Mouse (Mus musculus) stomach, postnatal 0 days (tissue): ENCODE measurements around the gene Msmp. TPM values are rescaled to one million over a fixed set of nuclear protein-coding genes. Genes with fewer than 3 reads are reported as not detected.

Source experiments
- ATAC-seq: fragments of 200-750 bp; cut with Nextera tagmentation; 2 replicates; pipeline ENCODE4 v1.8.0; 2017; ENCODE audit not compliant: low FRiP score, low TSS enrichment
- DNase-seq: peaks from one replicate; pipeline ENCODE4 v3.0.0-alpha.2; 2016; ENCODE audit warnings: low spot score
- H3K27ac ChIP-seq: fragments of 300-500 bp; sonication (generic); replicated peaks from 2 replicates; pipeline ENCODE4 v1.5.1; 2014; ENCODE audit warnings: mild to moderate bottlenecking, control low read depth
- H3K27me3 ChIP-seq: fragments of 300-500 bp; sonication (generic); 2 replicates; pipeline ENCODE4 v1.6.1; 2014; ENCODE audit warnings: low read length; ENCODE audit not compliant: control insufficient read depth, insufficient read depth
- H3K36me3 ChIP-seq: fragments of 300-500 bp; sonication (generic); 2 replicates; pipeline ENCODE4 v1.6.1; 2014; ENCODE audit warnings: low read length, mixed read lengths; ENCODE audit not compliant: control insufficient read depth, insufficient read depth
- H3K4me1 ChIP-seq: fragments of 300-500 bp; sonication (generic); replicated peaks from 2 replicates; pipeline ENCODE4 v1.6.1; 2014; ENCODE audit warnings: antibody characterized with exemption; ENCODE audit not compliant: control insufficient read depth, insufficient read depth
- H3K4me2 ChIP-seq: fragments of 300-500 bp; sonication (generic); replicated peaks from 2 replicates; pipeline ENCODE4 v1.6.1; 2014; ENCODE audit warnings: low read depth, mild to moderate bottlenecking, control low read depth, moderate library complexity
- H3K4me3 ChIP-seq: fragments of 300-500 bp; sonication (generic); 2 replicates; pipeline ENCODE4 v1.5.1; 2014; ENCODE audit warnings: low read depth, low read length, control low read depth
- H3K9ac ChIP-seq: fragments of 300-500 bp; sonication (generic); 2 replicates; pipeline ENCODE4 v1.6.1; 2014; ENCODE audit warnings: mild to moderate bottlenecking, low read length, control low read depth, mixed read lengths
- H3K9me3 ChIP-seq: fragments of 300-500 bp; sonication (generic); 2 replicates; pipeline ENCODE4 v1.6.1; 2016; ENCODE audit warnings: low read length; ENCODE audit not compliant: control insufficient read depth
- CTCF ChIP-seq: IDR thresholded peaks from 2 replicates; pipeline ENCODE4 v1.5.1; 2016; ENCODE audit warnings: antibody characterized with exemption, low read depth, mild to moderate bottlenecking, moderate library complexity
- EP300 ChIP-seq: optimal IDR thresholded peaks from 2 replicates; pipeline ENCODE3; 2016; ENCODE audit warnings: antibody characterized with exemption
- WGBS: fragments of 180-500 bp; shearing (Covaris S2); extraction: QIAGEN DNeasy Blood & Tissue Kit; methylation state at CpG from one replicate; pipeline ENCODE4 v1.1.7; 2014; 5-methylcytosine and 5-hydroxymethylcytosine counted together
- polyA plus RNA-seq: library from polyadenylated mRNA; unstranded; fragments of >200 nt; fragmentation: Nextera tagmentation; extraction: Ambion mirVana; gene quantifications from 2 replicates; pipeline ENCODE4 v1.2.1, GENCODE M21; 2015

Msmp gene
- polyA plus RNA-seq, 1 experiment from 2014 or later: 0.25 TPM

DNA sequence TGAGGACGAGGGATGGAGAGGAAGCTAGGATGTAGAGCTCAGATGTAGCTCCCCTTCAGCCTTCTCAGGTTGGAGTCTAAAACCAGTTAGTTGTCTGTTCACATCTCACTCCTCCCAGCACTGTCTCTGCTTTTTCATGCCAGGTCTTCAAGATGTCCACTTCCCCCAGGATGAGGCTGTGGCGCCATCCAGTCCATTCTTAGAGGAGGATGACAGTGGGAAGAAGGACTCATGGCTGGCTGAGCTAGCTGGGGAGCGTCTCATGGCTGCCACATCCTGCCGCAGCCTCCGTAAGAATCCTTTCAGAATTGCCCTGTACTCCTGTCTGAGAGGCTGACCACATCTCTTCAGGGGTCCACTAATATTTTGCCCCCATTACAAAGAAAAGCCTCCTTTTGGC, 3.6 kb downstream of the Msmp start:
- 93% methylated on average over 5 of the region's 5 CpGs for WGBS
- H3K27me3 ChIP-seq: no peaks in the 10 kb centered on the region
- H3K9me3 ChIP-seq: no peaks in the 10 kb centered on the region
- TF ChIP-seq CTCF (no peak), EP300 (no peak)
- peaks cover 21% of the 10 kb centered on the region for H3K36me3 ChIP-seq
- H3K4me3 ChIP-seq: no peak overlapping the region
- no peak for DNase-seq
- no peak overlapping the region for H3K4me2 ChIP-seq
- no peak for ATAC-seq
- 0 out of 2 replicates have a peak, but pooled peaks cover 4% of the 10 kb centered on the region for H3K4me1 ChIP-seq
- H3K9ac ChIP-seq: no peak overlapping the region
- no peak overlapping the region for H3K27ac ChIP-seq

DNA sequence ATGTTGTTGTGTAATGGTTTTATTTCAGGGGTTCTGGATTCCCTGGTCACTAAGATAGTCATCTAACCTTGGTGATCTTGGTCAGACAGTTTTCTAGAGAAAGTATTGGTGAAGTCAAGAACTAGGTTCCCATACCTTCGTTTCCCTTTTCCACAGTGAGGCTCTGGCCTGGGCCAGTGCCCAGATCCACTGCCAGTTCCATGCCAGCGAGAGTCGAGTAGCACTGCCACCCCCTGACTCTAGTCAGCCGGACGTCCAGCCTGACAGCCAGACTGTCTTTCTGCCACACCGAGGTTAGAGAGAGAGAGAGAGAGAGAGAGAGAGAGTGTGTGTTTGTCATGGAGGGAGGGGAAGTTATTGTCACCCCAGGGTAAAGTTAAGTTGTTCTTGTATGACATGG, 4.6 kb downstream of the Msmp start:
- Histone ChIP-seq H3K27ac (no peak overlapping the region), H3K4me2 (peak overlapping the region; percentile 94), H3K27me3 (no peaks in the 10 kb centered on the region), H3K9ac (peak overlapping the region; percentile 83; the same call in 1 of the 2 replicates), H3K9me3 (no peaks in the 10 kb centered on the region), H3K36me3 (peaks cover 21% of the 10 kb centered on the region), H3K4me3 (peak overlapping the region; percentile 87), H3K4me1 (0 out of 2 replicates have a peak, but pooled peaks cover 4% of the 10 kb centered on the region)
- ATAC-seq: no peak
- DNase-seq: no peak
- TF ChIP-seq EP300: no peak
- no peak for TF ChIP-seq CTCF
- WGBS: 74% methylated on average over 6 of the region's 6 CpGs

DNA sequence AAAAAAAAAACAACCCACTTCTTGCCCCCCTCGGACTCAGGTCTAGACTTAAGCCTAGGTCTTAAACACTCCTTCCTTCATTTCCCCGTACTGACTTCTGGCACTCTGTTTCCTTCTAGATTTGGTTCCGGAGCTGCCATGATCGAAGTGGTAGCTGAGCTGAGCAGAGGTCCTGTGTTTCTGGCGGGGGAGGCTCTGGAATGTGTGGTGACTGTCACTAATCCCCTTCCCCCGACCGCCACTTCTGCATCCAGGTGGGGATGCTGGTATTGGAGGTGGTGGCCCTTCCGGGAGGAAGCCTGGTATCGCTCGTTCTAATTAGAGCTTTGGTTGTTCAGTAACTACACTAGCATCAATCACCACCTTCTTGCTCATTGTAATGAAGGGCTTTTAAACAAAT, 5.0 kb downstream of the Msmp start:
- H3K4me3 ChIP-seq: peak overlapping the region; percentile 87
- TF ChIP-seq CTCF (no peak), EP300 (no peak)
- peak overlapping the region; percentile 85 for H3K27ac ChIP-seq
- H3K9me3 ChIP-seq: no peaks in the 10 kb centered on the region
- peaks cover 21% of the 10 kb centered on the region for H3K36me3 ChIP-seq
- peak overlapping the region; percentile 83 for H3K9ac ChIP-seq
- DNase-seq (no peak), ATAC-seq (no peak)
- peak overlapping the region; percentile 94 for H3K4me2 ChIP-seq
- 0 out of 2 replicates have a peak, but pooled peaks cover 4% of the 10 kb centered on the region for H3K4me1 ChIP-seq
- WGBS: 5% methylated on average over 10 of the region's 10 CpGs
- no peaks in the 10 kb centered on the region for H3K27me3 ChIP-seq

DNA sequence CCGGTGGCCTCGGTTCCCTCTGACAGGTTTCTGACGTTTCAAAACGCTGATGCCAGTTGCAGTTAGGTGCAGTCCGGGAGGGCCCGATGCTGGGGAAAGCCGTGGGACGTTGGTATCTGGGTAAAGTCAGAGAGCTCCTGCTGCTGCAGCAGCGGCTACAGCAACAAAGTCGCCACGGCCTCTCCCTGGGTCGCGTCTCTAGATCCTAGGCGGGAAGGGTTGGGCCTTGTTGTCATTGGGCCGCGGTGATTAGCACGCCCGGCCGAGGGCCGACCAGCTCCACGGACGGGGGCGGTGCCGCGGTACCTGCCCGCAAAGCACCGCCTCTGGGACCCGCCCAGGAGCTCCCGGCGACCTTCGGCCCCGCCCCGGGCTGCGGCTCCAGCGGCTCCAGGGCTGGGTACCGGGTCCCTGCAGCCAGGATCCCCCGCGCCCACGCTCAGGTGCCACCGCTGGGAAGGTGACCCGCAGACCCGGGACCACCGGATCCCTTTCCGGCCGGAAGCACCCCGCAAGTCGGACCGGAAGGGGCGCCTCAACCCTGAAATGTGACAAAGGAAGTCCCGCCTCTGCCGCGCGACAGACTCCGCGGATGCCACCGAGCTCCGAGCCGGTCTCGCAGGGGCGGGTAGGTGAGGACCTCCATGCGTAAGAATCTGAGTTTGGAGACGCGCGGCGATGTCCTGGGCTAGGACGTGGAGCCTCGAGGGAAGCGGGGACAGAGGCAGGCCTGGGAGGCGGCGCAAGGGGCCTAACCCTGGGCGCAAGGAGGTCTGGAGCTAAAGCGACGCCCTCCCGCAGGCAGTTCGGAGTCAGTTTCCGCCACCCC, 5.7 kb downstream of the Msmp start, which contains the start of the genes Rgp1 and Gba2:
TSS of gene Rgp1 (plus strand) at position 340 of the 829 bp plus-strand sequence.
TSS of gene Gba2 (minus strand) at position 498 of the 829 bp plus-strand sequence.
- Histone ChIP-seq H3K9ac (peak within 1 kb of the TSS; percentile 83), H3K27me3 (no peaks in the 10 kb centered on the region), H3K4me2 (peak within 1 kb of the TSS; percentile 94), H3K36me3 (peaks cover 18% of the 10 kb centered on the region), H3K4me1 (0 out of 2 replicates have a peak, but pooled peaks cover 4% of the 10 kb centered on the region), H3K27ac (peak within 1 kb of the TSS; percentile 85), H3K4me3 (peak within 1 kb of the TSS; percentile 87), H3K9me3 (no peaks in the 10 kb centered on the region)
- DNase-seq: peak; percentile 94
- under 1% methylated on average over 66 of the region's 76 CpGs for WGBS
- no peak for TF ChIP-seq EP300
- no peak for TF ChIP-seq CTCF
- peak; percentile 97 for ATAC-seq

DNA sequence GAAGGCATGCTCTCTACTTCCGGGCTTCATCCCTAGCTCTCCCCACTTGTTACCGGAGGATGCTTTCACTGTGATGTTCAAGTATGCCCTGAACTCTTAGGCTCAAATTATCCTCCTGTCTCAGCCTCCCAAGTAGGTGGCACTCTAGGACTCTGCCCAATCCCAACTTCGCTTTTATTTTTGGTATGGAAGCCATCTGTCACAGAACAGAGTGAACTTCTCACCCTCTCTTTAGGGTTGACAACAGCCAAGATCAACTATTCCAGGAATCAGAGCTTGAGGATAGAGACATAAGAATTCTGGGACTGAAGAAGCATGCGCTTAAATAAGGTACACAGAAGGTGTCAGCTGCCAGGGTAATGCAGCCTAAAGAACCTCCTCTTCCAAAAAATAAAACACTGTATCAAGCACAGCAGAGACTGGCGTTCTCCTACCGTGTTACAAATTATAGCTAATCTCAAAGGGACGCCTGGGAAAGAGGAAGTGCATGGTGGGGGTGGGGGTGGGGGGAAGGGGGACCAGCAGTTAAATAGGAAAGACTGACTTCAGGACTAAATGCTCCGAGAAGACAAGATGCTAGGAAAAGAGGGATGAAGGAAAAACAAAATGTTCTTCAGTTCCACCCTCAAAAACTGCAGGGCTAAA, 6.9 kb downstream of the Msmp start:
- H3K9ac ChIP-seq: peak overlapping the region; percentile 83
- H3K36me3 ChIP-seq: peaks cover 7% of the 10 kb centered on the region
- TF ChIP-seq EP300: no peak
- TF ChIP-seq CTCF: no peak
- H3K4me2 ChIP-seq: peak overlapping the region; percentile 94
- H3K9me3 ChIP-seq: no peaks in the 10 kb centered on the region
- H3K27me3 ChIP-seq: no peaks in the 10 kb centered on the region
- ATAC-seq (no peak), DNase-seq (no peak)
- 38% methylated on average over 8 of the region's 8 CpGs for WGBS
- peak overlapping the region; percentile 87 for H3K4me3 ChIP-seq
- 0 out of 2 replicates have a peak, but pooled peaks cover 4% of the 10 kb centered on the region for H3K4me1 ChIP-seq
- H3K27ac ChIP-seq: no peak overlapping the region
